Mouse (Mus musculus): ENCODE results near the gene Zfp282. TPM values are rescaled to one million over a fixed set of nuclear protein-coding genes. Genes with fewer than 3 reads are reported as not detected.

Zfp282 gene
- total RNA-seq (2023) = 10 to 100 TPM in 1 of 2 experiments, 1 to 10 TPM in 1; 7.8 to 10.3 TPM

DNA sequence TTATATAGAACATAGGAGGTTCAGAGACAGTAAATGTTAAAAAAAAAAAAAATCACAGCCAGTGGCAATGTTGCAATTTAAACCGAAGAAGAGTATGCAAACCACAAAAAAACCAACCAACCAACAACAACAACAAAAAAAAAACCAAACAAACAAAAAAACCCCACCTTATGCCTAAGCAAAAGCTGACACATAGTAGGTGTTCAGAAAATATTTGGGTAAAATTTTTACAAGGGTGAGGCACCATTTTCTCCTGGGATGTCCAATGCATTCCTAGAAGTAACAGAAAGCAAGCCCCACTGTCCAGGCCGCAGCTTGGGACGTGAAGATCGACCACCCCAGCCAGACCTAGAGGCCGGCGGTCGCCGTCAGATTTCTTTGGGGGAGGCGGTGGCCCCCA, at the start of gene Zfp282:
TSS of gene Zfp282 (plus strand) at position 147 of the 400 bp plus-strand sequence.

DNA sequence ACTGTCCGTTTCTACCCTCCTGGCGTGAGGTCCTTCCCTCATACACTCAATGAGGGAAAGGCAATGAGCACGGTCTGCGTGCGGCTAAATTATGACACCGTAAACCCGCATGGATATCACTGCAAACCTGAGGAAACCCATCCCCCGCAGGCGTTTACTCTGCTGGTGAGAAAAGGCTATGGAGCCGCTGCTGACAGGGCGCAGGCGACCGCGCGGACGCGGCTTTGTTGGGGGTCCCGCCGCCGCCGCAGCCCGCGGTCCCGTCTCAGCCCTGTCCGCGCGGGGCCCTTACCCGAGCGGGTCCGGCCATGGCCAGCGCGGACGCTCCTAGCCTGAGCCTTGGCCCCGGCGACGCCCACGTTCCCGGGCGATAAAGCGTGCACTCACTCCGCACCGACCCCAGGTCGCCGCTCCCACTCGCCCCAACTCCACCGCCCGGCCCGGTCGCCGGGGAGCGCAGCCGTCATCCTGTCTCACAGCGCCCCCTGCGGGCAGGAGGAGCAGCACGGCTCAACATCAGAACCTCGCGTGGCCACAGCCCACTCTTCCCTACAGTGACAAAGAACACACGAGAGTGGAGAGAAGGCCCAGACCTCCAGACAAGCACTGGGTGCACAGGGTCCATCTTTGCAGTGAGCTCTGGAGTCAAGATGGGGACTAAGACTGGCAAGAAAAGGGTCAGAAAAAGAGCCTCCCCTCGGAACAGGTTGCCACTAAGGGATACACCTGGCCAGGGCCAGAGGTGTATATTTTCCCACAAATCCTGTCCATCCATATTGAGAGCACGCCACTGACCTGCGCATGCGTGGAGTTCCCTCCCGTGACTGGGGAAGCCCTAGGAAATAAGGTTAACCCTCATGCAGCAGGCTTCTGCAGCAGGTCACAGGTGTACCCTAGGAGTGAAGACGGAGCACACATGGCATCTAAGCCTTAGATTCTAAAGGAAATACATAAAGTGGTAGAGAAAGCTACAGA, 46.6 kb upstream of the Zfp282 start, which contains the start of gene Zfp786:
TSS of gene Zfp786 (minus strand) at position 764 of the 975 bp plus-strand sequence.

DNA sequence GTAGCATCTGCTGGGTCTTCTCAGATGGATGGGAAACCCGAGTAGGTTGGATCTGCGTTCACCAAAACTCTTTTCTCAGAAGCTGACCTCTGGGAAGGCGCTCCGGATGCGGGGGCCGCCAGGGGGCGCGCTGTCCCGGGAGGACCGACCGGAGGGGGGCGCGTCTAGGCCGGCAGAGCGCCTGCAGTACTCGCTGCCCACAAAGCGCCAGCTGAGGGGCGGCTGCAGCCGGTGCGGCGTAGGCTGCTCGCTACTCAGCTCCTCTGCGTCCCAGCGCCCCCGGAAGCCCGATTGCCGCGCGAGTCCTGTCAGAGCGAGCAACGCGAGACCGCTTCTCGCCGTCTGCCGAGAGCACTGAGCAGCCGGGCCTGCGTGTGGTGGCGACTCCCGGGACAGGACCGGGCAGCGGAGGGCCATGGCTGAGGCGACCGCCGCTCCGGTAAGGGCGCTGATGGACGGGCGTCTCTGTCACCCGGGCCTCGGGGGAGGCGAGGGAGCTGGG, 41.5 kb upstream of the Zfp282 start, which contains the start of gene Zfp398:
TSS of gene Zfp398 (plus strand) at position 180 of the 502 bp plus-strand sequence.

GRCm38 (mm10) chr6:47920447-47921340, 43.7 kb downstream of the Zfp282 start, which contains the start of gene Zfp212:
TSS of gene Zfp212 (plus strand) at chr6:47920476.

DNA sequence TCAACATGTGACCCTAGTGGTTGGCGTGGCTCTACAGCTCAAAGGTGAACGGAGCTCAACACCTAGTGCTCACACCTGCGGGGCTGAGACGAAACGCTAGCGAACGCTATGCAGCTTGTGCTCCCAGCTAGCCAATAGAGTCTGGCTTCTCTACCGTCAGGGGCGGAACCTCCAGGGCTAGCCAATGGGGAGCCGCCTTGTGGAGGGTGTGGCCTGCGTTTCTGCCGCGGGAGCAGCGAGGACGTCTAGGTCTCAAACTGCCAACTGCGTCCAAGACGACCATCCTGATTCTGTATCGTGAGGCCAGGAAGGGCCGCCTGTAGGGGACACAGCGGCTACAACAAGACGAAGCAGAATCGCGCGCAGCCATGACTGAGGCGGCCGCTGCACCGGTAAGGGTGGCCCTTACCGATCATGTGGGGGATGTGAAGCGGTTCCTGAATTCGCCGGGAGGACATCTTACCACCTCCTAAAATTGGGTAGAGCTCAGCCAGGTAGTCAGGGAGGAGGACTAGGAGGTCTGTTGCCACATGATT, 76.3 kb downstream of the Zfp282 start, which contains the start of gene Zfp956:
TSS of gene Zfp956 (plus strand) at position 200 of the 536 bp plus-strand sequence.

Other genes with a start within 250 kb of the Zfp282 start
- gene Pdia4, start 63.8 kb upstream of the Zfp282 start, total RNA-seq (2023) = 10 to 100 TPM; 44.9 to 46.9 TPM
- under 1 TPM; 0.11 to 0.35 TPM for gene Zfp786, start 46.3 kb upstream of the Zfp282 start, total RNA-seq (2023)
- 1 to 10 TPM; 9.1 to 9.7 TPM for gene Zfp398, start 41.5 kb upstream of the Zfp282 start, total RNA-seq (2023)
- 10 to 100 TPM; 20.6 to 23.3 TPM for gene Zfp212, start 43.3 kb downstream of the Zfp282 start, total RNA-seq (2023)
- 1 to 10 TPM; 3.1 to 4.8 TPM for gene Zfp956, start 76.2 kb downstream of the Zfp282 start, total RNA-seq (2023)
- 1 to 10 TPM; 7.4 to 8.6 TPM for gene Zfp777, start 171.7 kb downstream of the Zfp282 start, total RNA-seq (2023)
- gene Zfp746, start 209.4 kb downstream of the Zfp282 start, total RNA-seq (2023) = 10 to 100 TPM; 33.0 to 33.6 TPM